Mouse (Mus musculus) urinary bladder, adult 18-20 months (tissue): ENCODE results near the gene Galnt3.
A peak's percentile ranks its signal among the peaks of the same experiment; 100 is the strongest.

Experiments
- DNase-seq, 2 experiments: peaks; one replicate each; pipeline ENCODE4 v3.0.0; 2022; ENCODE audit warnings: low spot score in 2 of 2, mixed read lengths in 2 of 2

Galnt3 gene

DNA sequence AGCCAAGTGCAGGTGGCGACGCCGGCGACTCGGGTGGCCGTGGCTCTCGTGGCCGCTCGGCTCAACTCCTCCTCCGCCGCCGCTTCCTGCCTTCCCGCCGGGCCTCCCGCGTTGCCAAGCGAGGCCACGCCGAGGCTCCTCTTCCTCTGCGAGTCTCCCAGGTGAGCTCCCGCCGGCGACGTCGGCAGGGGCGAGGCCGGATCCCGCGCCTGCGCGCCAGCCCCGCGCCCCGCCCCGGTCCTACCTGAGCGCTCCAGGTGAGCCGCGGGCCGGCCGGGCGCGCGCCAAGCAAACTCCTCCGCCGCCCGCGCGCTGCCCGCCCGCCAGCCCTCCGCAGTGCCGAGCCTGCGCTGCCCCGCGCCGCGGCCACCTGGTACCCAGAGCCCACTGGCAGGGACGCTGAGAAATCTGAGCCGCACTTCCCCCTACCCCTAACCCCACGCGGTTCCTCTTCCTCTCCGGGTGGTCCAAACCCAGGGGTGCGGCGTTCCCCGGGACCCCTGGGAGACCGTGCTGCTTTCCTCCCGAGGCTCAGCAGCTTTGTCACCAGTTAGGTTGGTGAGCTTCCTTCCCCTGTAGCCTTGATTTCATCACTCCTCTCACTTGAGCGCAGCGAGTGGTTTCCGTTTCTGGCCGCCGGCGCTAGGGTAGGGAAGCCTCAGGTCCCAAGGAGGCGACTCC is at the start of gene Galnt3:
TSS of gene Galnt3 (minus strand) at position 404 of the 681 bp plus-strand sequence.
- peak; percentile 60 to 68 for DNase-seq

DNA sequence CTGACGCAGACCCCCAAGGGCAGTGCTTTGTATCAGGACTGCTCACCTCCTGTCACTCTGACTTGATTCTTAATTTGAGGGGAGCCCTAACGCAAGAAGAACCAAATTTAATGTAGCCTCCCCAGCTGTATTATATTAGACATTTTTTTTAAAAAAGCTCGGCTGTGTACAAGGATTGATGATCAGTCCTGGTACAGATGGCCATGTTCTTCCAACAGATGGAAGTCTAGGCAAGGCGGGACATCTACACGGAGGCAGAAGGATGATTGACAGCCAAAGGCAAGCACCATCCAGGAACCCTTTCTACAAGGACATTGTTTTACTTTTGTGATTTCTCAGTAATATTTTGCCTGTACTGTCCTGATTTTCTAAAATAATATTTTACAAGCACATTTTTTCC is 48.3 kb upstream of the Galnt3 start:
- no peak for DNase-seq

DNA sequence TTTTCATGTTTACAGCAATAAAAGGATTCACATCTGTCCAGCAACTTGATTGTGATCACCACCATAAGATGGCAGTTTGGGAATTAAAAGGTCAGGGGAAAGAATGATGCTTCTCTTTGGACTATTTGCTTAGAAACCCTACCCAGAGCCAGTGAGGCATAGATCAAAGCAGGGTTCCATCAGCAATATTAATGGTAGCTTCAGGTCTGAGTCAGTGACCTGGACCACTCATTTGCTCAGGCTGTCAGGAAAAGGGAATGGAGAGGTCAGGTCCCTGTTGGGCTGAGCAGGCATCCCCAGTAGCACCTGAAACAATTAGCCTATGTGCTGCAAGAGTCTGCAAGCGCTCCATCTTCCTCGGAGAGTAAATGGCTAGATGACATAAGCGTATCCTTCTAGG is 46.8 kb upstream of the Galnt3 start:
- no peak for DNase-seq

DNA sequence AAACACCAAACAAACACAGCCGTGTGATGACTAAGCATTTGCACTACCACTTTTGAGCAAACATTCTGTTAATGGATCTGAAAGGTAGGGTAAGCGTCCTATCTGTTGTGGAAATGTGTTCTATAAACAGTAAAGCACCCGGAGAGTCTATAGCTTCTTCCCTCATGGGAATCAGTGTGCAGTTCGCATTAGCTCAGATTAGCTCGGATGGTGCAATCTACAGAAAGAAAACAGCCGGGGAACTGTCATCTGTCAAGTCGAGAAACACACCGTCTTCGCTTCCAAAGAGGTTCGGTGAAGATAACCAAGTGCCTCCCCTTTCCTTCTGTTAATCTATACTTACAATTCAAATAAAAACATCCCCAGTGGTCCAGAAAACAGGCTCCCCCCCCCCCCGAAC is 45.9 kb upstream of the Galnt3 start:
- DNase-seq = no peak

DNA sequence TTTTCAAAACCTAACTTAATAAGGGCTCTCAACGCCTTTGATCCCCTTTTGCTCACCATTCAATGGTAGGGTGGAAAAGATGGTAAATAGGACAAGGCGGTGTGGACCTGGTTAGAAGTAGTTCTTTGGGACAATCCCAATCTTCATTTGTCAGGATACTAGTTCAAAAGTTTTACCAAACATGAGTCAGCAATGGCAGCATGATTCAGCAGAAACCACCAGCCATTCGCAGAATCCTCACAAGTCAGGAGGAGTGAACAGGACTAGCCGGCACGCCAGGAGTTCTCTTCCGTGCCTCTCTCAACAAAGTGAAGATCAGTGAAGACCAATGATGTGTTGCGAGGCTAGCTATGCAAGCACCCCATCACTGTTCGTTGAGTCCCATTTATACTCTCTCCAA is 40.2 kb upstream of the Galnt3 start:
- DNase-seq = no peak

DNA sequence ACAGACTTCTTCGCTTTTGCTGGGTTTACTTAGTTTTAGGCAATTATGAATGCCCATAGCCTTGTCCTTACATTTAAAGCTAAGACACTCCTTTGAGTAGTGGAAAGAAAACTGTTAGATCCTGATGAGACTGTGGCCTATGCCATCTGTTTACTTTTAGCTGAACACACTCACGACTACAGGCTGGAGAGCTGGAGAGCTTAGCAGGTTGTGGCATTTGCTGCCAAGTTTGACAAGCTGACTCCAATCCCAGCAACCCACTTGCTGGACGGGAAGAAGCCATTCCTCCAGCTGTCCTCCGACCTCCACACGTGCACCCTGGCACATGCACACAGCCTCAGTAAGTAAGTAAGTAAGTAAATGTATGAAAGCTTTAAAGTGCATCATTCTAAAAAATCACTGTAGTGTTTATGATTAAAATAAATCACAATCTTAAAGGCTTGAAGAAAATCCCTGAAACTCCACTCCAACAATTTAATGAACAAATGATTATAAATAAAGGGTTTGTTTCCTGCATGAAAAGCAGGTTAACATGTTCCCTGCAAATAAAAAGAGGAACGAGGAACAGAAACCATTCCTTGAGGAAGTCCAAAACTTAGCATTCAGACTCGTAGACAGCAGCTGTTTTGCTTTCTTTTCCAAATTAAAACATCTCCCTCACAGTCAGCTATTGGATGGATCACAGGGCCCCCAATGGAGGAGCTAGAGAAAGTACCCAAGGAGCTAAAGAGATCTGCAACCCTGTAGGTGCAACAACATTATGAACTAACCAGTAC is 33.5 kb upstream of the Galnt3 start:
- no peak for DNase-seq

DNA sequence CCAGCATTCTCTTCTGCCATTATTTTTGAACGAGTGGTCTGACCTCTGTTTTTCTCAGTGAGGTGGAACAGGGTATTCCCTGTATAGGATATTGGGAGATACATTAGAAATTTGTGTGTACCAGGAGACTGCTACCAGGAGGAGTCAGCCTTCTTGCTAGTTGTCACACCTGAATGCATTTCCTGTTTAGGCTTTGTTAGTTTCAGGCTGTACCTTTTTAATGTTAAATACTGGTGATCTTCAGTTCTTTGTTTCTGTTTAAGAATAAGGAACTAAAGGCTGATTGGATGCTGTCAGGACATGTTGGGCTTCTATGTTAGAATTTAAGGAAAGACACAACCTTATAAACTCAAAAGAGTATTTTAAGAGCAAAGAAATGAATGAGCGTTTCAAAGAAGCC is 26.6 kb upstream of the Galnt3 start:
- no peak for DNase-seq

DNA sequence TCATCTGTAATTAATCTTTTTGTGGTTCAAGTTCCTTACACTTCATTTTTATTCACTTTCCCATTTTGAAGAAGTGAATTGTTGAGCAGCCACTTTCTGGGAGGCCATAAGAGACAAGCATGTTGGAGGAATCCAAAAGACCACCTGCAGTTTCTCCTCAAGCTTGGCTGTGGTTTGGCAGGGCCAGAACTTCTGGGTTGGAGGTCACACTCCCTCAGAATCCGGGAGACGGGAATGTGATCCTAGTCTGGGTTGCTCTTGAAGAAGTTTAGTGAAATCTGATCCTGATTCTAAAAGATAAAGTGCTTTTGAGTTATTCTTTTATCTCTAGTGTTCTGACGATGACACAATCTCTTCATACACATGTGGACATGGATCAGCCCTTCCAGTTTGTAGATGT is 25.7 kb upstream of the Galnt3 start:
- no peak for DNase-seq

DNA sequence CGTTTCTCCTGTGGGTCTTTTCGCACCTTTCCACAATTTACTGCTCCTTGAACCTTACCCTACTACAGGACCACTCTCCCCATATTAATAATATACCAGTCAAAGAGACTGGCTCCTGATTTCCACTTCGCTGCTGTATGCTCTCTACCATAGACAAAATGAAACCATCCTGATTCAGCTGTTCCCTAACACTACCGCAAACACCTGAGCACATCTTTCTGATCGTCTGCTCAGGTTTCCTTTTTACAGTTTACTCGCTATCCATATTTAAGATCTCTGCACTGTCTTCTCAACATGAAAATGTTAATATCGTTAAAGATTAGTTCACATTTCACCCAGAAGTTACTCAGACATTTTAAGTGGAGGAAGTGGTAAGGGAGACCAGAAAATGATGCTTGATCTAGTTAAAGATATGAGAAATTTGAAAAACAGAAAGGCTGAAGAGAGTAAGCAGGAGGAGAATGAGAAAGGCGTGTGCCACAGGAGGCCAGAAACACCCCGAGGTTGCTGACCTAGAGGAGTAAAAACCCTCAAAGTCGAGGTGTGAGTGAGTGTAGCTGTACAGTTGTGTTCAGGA is 23.9 kb upstream of the Galnt3 start:
- DNase-seq = no peak

DNA sequence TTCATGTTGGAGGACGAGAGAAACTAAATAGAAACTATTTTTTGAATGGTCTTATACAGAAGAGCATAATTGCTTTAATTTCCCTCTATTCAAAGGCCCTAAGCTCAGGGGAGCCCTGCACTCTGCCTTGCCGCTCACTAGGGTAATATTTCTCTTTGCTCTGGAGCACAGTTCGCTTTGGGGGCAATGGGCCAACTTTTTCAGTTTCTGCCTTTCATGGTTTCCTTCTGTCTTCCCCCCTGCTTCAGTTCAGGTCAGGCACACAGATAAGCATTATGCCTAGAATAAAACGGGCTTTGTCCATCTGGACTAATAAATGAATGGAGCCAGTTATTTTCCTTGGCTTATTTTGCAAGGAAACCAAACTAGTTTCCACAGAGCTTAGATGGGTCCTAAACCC is 21.7 kb upstream of the Galnt3 start:
- no peak for DNase-seq

DNA sequence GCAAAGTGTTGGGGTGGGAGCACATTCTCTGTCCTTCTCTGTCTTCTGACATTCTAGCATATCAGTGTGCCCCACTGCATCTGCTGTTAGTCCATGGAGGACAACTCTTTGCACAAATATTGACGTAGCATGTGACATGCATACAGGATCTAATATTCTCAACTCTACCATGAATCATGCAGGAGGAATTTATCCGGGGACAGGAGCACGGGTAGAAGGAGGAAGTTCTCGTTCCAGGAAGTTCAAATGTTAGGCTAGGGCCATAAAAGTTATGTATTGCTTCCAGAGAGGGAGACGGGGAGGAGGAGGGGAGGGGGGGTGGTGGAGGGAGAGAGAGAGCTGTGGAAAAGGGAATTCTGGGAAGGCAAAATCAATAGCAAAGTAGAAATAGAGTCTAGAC is 20.0 kb upstream of the Galnt3 start:
- DNase-seq = peak in 1 of 2 experiments; percentile 10

DNA sequence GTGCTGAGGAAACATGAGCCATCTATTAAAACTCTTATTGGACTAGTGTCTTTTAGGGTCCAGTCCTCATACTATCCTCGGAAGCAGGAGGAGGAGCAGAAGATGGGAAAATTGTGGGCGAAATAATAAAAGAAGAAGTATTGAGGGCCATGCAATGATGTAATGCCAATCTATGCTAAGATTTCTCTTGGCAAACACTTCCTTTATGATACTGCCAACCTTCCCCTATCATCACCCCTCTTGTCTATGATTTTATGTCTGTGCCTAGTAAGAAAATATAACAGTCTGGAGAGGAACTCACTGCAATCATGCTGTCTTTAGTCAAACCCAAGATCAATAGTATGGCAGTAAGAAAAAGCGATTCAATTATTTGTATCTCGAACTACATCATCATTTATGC is 18.5 kb upstream of the Galnt3 start:
- no peak for DNase-seq

DNA sequence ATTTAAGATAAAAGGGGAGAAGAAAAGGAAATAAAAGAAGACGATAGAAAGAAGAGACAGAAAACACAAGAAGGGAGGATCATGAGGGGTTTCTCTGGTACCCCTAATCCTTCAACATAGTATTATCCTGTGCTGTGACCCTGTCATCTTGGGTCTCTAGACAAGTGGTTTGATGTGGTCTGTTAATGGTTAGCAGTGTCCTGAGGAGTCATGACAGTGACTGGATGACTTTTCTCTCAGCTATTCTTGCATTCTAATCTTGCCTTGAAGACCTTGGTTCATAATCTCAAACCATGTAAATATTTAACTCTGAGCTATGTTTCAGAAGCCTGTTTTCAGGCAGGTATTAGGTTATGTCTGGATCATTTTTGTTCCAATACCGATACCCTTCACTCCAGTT is 17.9 kb upstream of the Galnt3 start:
- no peak for DNase-seq

DNA sequence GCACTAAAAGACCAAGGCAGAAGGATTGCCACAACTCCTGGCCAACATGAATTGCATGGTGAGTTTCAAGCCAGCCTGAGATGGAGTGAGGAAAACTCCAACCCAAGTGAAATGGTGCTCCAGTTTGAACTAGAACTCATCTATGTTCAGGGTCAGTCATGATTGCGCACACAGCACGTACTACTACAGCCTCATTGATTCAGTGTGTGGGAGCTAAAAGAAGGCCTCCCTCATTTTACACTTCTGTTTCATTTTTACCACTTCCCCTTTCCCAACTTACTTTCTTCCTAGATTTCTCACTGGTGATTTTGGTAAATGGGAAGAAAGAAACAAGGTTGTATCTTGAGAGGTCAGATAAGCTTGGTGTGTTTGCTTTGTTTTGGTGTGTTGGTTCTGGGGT is 17.5 kb upstream of the Galnt3 start:
- no peak for DNase-seq

DNA sequence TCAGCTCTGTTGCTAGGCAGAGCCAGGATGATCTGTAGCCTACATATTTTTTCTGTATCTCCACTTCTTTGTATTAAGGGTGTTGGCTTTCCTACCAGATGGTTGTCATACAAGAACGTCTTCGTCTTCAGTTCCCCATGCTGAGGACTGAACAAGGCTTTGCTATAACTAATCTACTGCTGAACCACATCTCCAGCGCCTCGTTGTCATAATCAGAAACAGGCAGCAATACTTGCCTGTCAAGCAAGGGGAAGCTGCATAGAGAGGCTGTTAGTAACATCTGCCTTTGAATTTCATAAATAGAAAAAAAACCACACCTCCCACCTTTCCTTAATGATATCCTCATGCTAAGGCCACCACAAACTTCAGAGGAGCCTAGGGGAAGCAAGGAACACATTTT is 15.5 kb upstream of the Galnt3 start:
- no peak for DNase-seq

DNA sequence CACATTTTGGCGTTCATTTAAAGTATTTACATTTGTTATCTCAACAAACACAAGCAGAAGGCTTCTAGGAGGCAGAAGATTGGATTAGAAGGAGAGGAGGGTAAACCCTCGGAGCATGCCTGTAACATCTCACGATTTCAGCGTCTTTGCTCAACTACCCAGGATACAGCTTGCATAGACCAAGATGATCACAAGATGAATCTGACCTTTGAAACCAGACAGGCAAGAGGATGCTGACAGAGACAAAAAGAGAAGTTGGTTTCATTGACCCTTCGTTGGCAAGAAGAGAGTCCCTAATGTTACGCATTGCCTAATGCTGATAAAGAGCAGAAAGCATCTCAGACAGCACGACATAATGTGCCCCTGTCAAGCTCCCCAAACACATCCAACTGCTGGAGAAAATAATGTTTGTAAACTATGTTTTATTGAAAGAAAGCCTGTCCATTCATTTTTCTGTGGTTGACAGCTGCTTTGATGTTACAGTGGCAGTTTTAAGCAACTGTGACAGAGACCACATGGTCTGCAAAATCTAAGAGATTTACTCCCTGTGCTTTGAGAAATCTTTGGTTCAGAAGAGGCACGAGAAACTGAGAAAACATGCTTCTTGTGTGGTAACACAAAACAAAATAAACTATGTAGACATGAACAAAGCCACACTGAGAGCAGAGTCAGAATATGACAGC is 7.2 kb upstream of the Galnt3 start:
- no peak for DNase-seq

DNA sequence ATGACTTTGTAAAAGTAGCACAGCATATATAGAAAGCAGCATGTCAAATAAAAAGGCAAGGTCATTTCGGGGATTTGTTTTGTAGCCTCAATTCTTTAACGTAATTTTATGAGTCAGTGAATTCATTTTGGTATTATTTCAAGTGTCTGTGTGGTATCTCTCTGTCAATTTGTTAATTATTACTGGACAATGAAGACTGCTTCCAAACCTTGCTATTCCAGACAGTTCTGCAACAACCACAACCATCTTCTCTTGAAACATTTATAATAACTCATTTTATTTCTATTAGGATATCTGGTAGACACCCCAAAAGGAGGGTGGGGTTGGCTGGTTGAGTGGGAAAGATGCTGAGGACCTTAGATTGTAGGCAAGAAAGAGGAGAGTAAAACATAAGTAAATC is 4.1 kb upstream of the Galnt3 start:
- no peak for DNase-seq

DNA sequence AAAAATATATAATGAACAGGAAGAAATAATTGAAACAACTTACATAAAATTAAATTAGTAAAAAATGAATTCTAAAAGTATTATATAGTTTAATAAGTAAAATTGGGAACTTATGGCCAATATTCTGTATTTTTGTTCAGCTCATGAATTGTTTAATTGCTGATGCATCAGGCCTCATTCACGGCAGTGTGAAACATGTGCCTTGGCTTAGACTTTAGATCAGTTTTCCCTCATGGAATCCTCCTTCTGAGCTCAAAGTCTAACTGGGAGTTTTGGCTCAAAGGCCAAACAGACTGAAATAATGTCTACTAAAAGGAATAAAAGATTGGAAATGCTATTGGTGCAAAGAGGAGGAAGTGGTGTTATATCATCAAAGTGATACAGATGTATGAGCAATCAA is 2.7 kb upstream of the Galnt3 start:
- no peak for DNase-seq

DNA sequence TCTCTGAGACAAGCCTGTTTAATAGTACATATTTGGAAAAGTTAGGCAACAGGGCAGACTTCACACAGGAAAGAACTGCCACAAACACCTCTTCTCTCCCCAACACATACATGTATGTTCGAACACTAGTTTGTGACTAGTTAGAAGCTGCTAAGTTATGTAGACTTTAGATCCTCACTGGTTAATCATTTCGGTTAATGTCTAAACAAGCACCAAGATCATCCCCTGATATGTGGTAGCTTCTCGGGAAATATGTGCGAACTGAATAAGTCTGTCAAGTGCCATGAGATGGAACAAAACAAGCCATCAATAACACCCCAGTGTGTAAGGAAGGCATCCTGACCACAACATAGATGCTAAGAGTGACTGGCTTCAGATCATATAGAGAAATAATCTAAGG is 2.1 kb upstream of the Galnt3 start:
- DNase-seq = no peak

DNA sequence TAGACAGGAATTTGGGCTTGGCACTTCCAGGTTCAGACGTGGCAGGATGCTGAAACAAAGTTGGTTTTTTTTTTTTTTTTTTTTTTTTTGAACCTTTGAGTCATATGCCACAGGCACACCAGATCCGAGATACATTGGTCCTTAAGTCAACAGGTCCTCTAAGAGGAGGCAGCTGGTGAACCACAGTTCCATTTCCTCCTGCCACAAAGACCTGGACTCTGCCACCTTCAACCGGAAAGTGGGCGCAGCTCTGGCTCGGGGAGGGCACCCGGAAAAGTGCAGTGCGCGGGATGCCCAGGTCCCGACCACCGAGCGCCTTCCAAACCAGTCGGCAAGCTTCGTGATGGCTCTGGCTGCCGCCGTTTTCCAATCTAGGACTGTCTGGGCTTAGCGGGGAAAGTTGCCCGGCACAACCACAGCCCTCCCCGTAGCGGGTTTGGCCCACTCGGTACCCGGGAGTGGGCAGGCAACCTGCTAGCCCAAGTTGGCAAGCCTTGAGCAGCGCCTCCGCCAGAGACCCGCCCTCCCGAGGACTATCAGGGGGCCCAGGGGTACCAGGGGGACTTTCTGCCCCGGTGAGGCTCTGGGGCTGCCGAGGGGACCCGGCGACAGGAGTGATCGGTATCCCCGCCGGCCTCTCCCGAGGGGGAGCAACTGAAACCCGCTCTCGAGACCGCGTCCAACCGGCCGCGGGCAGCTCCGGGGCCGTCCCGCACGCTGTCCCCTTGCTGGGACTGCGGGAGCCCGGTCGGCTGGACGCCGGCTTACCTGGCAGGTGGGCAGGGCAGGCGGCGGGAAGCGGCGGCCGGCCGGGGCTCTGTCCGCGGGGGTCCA is 821 bp downstream of the Galnt3 start:
- peak; percentile 2 to 44 for DNase-seq

DNA sequence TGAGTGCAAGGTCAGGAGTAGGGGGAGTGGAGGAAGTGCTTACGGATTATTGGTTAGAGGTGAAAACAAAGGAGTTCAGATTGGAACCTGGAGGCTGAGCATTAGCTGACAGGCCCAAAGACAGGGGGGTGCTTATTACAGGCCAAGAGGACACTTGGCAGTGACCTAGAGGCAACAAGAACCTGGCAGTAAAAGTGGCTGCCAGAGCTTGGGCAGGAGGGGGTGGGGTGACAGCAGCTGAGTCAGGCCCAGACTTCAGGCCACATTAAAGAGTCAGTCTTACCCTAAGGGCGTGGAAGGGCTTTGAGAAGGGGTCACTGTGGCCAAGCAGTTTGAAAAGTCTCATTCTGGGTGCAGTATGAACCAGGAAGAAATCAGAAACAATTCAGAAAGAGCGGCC is 7.1 kb downstream of the Galnt3 start:
- DNase-seq = no peak
